Mouse (Mus musculus) activated CD4-positive, CD25-positive, alpha-beta regulatory T cell (primary cell): ENCODE data around the gene Fhl2. TPM values are rescaled to one million over a fixed set of nuclear protein-coding genes. Genes with fewer than 3 reads are reported as not detected.

Source experiments
- polyA plus RNA-seq, 2 experiments: library from polyadenylated mRNA; unstranded; fragments of 100-300 nt; shearing (Covaris generic); gene quantifications; one replicate each; pipeline ENCODE4 v1.2.1; 2017

Gene Fhl2
- polyA plus RNA-seq, result 1 to 10 TPM; 1.5 to 5.8 TPM

GRCm38 (mm10) chr1:43196661-43197241 is at the start of gene Fhl2:
TSS of gene Fhl2 (minus strand) at chr1:43196984.

GRCm38 (mm10) chr1:43098031-43098984 is 98.5 kb downstream of the Fhl2 start, which contains the start of the genes Tgfbrap1 and AI597479:
TSS of gene Tgfbrap1 (minus strand) at chr1:43098637.
TSS of gene AI597479 (plus strand) at chr1:43098710.

Other genes with a start within 250 kb of the Fhl2 start
- 1 to 10 TPM; 1.4 to 2.1 TPM for gene Gpr45, start 244.1 kb downstream of the Fhl2 start, polyA plus RNA-seq
- gene Tgfbrap1, start 98.3 kb downstream of the Fhl2 start, polyA plus RNA-seq, result 10 to 100 TPM; 13.7 to 14.7 TPM
- gene AI597479, start 98.3 kb downstream of the Fhl2 start, polyA plus RNA-seq, result 10 to 100 TPM; 12.7 to 19.3 TPM
- gene Nck2, start 247.6 kb upstream of the Fhl2 start, polyA plus RNA-seq, result 10 to 100 TPM; 46.8 to 60.1 TPM